Mouse (Mus musculus): ENCODE data around the gene D17H6S53E.

The D17H6S53E gene

DNA sequence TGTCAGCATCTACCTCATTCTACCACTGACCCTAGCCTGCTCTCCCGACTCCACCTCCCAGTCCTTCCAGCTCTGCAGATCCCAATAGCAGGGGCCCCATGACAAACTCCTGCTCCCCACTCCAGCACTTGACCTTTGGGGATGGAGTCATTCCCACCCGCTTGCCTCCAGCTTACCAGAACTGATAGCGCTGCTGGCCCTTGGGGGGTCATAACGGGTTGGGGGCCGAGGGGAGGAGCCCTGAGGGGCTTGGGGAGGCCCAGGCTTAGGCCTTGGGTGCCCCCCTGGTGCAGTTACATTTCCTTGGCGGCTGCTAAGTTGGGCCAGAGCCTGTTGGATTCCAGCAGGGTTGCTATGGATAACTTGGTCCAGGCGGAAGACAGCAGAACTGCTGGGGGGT is 28.4 kb downstream of the D17H6S53E start:
- in situ Hi-C loops (cut with MboI; ENCODE audit: low pct_unique_long_range_greater_than_20kb in 1 of 2, low sequenced_read_pairs in 2 of 2, unreplicated experiment in 1 of 2) = no loop called here

DNA sequence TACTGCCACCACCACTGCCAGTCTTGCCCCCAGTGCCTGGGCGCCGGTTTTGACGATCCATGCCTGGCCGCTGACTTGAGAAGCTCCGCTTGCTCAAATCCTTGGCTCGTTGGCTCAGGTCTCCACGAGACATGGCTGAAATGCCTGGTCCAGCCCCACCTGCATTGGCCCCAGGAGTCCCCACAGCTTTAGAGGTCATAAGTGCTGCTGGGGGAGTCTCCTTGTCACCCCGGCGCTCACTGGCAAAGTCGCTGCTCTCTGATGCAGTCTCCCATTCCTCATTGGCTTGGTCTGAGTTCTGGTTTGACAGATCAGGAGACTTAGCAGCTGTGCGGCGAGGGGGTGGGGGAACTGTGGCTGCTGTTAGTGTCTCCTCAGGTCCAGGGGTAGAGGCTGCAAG is 29.3 kb downstream of the D17H6S53E start:
- in situ Hi-C loops (cut with MboI; ENCODE audit: low pct_unique_long_range_greater_than_20kb in 1 of 2, low sequenced_read_pairs in 2 of 2, unreplicated experiment in 1 of 2) = no loop called here

DNA sequence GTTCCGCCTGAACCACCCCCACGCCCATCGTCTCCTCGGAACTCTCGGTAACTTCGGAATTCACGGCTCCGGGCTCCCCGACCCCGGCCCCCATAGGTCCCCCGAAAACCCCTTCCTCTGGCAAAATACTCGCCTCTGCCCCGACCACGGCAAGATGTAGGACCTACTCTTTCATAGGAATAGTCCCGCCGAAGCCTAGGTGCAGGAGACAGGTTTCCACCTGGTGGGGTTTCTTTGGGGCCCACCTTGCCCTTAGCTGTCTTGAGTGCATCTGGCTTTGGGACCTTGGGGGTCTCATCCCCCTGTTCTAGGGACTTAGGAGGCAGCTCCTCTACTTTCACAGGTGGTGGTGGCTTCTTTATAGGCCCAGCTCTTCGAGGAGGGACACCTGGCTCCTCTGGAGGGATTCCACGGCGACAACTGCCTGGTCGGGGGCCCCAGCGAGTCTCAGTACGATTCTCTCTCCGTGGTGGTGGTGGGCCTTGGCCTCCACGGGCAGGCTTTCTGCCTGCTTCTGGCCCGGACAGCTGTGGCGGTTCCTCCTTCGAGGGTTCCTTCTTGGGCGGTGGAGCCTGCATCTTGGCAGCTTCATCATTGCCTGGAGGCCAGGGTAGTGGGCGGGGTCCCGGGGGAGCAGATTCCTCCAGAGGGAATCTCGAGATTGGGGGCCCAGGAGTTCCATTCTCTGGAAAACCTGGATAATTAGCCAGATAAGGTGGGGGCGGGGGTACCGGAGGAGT is 30.5 kb downstream of the D17H6S53E start:
- in situ Hi-C loops (cut with MboI; ENCODE audit: low pct_unique_long_range_greater_than_20kb in 1 of 2, low sequenced_read_pairs in 2 of 2, unreplicated experiment in 1 of 2) = no loop called here

DNA sequence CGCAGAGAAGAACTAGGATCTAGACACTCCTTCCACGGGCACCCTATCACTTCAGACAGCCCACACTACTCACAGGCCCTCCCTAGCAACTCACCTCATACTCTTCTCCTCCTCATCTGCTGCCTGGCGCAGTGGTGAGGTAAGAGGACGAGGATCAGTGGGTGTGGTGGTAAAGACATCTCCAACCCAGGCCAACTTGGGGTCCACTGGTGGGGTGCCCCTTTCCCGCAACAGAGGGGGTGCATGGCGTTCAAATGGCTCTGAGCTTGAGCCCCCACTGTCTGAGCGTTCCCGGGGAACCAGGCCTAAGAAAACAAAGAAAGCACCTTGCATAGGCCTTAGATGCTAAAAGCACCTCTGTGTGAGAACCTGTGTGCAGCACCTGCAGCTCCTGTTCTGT is 31.1 kb downstream of the D17H6S53E start:
- in situ Hi-C loops (cut with MboI; ENCODE audit: low pct_unique_long_range_greater_than_20kb in 1 of 2, low sequenced_read_pairs in 2 of 2, unreplicated experiment in 1 of 2) = no loop called here

DNA sequence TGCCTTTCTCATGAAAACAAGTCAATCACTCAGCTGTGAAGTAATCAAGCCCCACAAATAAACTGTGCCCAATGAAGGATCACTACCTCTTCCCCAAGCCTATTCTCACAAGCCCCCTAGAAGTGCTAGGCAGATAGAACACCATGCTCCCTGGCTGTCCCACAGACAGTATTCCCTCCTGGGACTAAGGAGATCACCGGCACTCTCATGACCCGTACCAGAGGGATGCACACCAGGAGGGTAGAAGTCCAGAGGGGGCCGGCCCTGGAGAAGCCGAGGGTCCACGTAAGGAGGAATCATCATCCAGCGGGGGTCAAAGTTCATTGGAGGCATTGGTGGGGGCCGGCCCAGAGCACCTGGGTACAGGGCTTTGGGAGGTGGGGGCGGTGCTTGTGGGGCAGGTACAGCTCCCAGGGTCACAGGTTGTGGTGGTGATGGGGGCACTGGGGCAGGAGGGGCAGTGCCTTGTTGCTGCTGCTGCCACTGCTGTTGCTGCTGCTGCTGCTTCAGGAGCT is 31.5 kb downstream of the D17H6S53E start:
- in situ Hi-C loops (cut with MboI; ENCODE audit: low pct_unique_long_range_greater_than_20kb in 1 of 2, low sequenced_read_pairs in 2 of 2, unreplicated experiment in 1 of 2) = no loop called here

DNA sequence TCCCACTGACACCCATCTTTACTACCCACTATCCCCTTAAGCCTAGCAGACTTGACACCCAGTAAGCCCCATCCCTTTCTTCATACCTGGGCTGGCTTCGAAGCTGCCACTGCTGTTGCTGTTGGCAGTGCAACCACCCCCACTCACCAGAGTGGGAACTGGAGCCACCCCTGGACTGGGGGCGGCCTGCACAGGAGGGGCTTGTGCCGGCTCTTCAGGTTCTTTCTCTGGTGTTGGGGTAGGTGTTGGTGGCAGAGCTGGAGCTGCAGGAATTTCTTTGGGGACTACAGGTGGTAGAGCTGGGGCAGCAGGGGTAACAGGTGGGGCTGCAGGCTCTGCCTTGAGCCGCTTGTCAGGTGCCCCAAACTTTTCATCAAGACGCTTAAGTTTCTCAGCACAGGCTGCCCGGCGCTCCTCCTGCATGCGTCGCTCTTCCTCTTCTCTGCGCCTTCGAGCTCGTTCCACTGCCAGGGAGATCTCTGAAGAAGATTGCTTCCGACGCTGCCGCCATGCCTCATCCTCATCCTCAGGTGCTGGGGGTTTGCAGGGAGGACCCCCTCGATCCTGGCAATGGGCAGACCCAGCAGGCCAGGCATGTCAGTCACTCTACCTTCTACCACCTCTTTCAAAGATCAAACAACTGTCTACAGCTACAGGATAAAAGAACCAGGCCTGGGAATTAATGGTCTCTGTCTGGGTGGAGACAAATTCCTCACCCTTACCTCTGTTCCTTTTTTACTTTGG is 32.8 kb downstream of the D17H6S53E start:
- in situ Hi-C loops (cut with MboI; ENCODE audit: low pct_unique_long_range_greater_than_20kb in 1 of 2, low sequenced_read_pairs in 2 of 2, unreplicated experiment in 1 of 2) = no loop called here

DNA sequence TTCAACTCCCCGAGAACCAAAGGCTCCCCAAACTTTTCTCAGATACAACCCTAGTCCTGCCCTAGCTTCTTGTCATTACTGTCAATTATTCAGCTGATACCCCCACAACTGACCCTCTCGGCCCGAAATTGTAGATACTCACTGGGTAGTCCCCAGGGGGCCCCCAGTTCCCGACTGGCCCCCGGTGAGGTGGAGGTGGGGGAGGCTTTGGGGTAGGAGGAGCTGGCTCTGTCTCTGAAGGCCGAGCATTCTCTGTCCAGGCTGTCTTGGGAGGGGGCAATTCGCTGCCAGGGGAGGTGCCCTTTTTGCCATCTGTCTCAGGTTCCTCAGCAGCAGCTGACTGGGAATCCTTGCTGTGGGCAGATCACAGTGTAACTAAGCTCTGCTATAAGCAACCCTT is 33.5 kb downstream of the D17H6S53E start:
- in situ Hi-C loops (cut with MboI; ENCODE audit: low pct_unique_long_range_greater_than_20kb in 1 of 2, low sequenced_read_pairs in 2 of 2, unreplicated experiment in 1 of 2) = no loop called here

DNA sequence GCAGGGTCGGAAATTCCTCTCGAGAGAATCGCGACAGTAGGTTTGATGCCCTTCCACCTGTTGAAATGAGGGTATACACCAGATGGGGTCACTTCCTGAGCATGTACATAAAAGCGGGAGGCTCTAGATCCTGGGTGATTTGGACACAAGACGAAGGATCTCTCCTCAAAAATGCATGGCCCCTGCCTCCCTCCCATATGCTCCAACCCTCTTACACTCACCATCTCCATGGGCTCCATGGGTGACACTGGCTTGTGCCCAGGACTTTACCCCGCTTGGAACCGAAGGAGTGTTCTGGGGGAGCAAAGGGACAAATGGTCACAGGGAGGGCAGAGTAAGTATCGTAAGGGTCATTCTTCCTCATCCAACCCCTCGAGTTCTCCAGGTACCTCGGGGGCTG is 35.2 kb downstream of the D17H6S53E start:
- in situ Hi-C loops (cut with MboI; ENCODE audit: low pct_unique_long_range_greater_than_20kb in 1 of 2, low sequenced_read_pairs in 2 of 2, unreplicated experiment in 1 of 2) = no loop called here

DNA sequence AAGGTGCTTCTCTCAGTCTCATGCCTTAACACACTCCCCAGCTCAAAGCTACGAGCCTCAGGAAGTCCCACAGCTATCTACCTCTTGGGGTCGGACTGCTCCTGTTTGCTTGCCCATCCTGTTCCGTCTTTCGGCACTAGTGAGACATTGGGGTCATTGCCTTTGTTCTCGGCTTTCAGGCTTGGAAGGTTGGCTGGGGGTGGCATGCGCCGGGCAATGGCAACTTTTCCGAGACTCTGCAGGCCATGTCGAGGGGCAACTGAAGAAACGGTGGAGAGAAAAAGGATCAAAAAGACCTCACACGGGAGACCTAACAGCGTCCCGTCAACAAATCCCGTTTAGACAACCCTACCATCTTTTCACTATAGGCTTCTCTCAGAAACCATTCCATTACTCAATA is 35.9 kb downstream of the D17H6S53E start:
- in situ Hi-C loops (cut with MboI; ENCODE audit: low pct_unique_long_range_greater_than_20kb in 1 of 2, low sequenced_read_pairs in 2 of 2, unreplicated experiment in 1 of 2) = no loop called here

DNA sequence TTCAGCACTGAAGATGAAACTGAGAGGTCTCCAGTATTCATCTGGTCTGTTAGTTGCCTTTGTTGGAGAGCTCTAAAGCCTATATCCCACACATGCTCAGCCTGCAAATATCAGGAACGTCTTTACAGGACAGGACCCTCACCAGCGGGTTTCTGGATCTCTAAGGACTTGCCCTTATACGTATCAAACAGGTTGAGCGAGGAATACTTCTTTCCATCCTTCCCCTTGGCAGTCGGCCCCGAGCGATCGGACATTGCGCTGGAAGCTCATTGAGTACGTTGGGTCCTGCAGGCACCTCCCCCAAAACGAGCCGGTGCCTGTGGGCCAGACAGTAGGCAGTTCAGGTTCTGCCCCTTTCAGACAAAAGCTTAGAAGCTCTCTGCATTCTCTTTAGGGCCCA is 36.6 kb downstream of the D17H6S53E start:
- in situ Hi-C loops (cut with MboI; ENCODE audit: low pct_unique_long_range_greater_than_20kb in 1 of 2, low sequenced_read_pairs in 2 of 2, unreplicated experiment in 1 of 2) = no loop called here

DNA sequence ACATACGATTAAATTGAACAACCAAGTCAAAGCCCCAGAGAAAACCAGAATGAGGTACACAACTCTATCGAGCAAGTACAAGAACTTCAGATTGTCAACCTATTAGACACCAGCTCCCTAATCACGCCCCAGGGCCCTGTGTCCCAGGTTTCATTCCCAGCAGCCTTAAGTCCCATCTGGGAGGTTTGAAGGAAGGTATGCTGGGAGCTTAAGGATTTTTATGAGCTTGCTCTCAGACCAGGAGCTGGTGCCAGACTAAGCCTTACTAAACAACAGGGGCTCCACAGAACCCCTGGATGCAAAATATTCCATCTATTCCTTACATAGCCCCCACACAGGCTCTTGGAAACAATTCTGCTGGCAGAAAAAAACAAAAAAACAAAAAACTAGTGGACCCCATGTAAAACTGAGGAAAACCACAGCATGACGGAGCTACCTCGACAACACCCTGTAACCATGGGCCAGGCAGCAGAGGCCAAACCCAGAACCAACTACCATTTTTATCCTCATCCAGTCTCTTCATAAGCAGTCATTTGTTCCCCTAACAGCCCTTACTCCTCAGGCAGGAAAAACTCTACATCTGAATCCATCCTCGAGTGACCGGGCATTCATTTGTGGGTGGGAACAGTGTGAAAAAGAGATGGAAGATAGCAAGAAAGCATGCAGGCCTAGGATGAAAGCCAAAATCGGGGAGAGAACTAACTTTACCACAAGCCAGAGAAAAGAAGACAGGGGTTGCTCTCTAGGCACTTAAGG is 37.3 kb downstream of the D17H6S53E start:
- in situ Hi-C loops (cut with MboI; ENCODE audit: low pct_unique_long_range_greater_than_20kb in 1 of 2, low sequenced_read_pairs in 2 of 2, unreplicated experiment in 1 of 2) = no loop called here

DNA sequence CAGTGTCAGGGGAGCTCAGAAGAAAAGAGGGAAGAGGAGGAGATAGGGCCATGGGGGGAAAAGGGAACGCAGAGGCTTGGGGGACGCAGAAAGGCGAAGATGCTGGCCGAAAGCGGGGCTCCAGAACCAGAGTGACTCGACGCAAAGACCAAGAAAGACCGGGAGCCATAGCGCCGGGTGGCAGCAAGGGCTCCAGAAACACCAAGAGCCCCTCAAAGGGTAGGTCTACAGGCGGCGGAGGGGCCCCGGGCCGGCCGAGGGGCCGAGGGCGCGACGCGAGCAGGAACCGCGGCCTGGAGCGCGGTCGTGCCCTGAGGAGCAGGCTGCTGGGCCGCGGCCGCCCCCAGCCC is 38.0 kb downstream of the D17H6S53E start:
- in situ Hi-C loops (cut with MboI; ENCODE audit: low pct_unique_long_range_greater_than_20kb in 1 of 2, low sequenced_read_pairs in 2 of 2, unreplicated experiment in 1 of 2) = no loop called here

DNA sequence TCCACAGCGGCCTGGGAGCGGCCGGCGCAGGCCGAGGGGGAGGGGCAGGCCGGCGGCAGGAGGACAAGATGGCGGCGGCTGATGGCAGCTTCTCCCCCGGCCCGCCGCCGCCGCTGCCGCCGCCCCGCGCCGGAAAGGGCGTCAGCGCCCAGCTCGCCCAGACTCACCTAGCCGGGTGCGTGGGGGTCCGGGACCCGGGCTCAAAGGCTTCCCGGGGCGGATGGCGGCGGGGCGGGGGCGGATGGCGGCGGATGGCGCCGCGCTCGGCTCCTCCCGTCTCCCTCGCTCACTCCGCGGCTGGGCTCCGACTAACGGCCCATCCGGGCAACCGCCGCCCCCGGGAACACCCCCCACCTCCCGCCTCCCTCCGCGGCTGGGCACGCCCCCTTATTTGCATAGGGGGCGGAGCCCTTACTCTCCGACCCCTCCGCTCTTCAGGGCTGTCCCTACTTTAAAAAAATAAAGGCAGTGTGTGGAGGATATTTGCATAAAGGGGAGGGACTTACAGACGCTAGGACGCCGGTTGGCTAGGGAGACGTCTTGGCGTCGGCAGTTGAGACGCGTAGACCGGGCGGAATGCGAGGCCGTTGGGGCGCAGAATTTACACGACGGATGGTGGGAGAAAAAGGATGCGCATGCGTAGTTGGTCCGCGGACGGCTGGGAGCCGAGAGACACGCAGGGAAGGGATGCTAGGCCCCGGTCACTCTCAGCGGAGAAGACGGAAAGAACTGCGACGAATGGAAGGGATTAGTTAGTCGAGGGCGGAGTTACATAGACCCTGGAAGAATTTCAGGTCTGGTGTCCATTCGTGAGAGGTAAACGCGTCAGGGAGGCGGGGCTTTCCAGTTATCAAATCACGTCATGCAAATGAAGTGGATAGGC is 38.6 kb downstream of the D17H6S53E start, which contains the start of gene Prrc2a:
Gene Prrc2a (minus strand): TSS at position 330 of the 883 bp plus-strand sequence.
- in situ Hi-C loops (cut with MboI; ENCODE audit: low pct_unique_long_range_greater_than_20kb in 1 of 2, low sequenced_read_pairs in 2 of 2, unreplicated experiment in 1 of 2) = loop anchor here in 1 of 2 experiments (5.0 kb wide), 1 partner anchor 67 kb away; the partner anchor contains the start of gene Atp6v1g2

DNA sequence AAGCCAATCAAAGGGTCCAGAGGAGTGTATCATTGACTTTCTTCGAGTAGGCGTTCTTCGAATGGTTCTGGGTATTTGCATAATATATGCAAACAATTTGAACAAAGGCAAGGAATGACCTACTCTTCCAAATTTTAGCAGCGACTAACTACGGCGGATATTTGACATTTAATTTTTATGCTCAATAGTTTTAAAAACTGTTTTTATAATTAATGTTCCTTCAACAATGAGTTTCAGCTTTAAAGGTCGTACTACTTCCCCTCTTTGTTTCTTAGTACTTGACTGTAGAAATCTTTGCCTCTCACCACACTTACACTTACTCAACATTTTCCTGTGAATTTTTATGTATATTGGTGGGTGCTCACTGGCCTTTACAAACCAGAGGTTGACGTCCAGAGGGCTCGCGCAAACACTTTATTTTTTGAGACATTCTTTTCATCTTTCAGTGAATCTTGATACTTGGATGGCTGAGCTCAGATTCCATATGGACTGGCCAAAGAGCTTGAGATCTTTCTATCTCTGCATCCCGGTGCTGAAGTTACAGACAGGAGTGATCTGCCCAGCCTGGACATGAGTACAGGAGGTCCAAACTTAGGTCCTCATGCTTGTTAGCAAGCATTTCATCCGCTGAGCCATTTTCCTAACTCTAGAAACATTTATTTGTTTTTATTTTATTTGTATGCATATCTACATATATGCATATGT is 39.4 kb downstream of the D17H6S53E start:
- in situ Hi-C loops (cut with MboI; ENCODE audit: low pct_unique_long_range_greater_than_20kb in 1 of 2, low sequenced_read_pairs in 2 of 2, unreplicated experiment in 1 of 2) = loop anchor here in 1 of 2 experiments (5.0 kb wide), 1 partner anchor 67 kb away; the partner anchor contains the start of gene Atp6v1g2

DNA sequence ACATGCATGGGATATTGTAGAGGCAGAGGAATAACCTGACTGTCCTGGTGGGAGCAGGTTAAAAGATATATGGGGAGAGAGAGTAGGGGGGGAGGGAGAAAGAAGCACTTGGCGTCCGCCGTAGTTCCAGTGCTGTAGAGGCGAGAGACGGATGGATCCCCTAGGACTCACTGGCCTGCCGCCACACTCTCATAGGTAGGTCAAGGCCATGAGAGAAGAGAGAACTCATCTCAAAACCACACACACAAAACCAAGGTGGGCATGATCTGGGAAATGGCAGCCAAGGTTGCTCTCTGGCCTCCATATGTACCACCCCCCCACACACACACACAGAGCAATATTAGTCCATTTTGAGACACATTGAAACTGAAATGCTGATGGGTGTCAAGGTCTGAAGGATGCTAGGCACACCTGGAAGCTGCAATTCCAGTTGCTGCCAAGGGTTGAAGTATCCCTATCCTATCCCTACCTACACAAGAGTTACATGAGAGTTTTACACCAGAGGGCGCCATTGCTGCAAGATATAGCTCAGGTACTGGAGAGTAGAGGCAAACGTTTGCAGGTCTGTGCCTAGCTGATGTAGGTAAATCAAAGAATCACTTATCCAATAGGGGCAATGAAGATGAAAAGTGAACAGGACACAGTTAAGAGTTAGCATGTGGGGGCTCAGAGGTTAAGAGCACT is 40.3 kb downstream of the D17H6S53E start:
- in situ Hi-C loops (cut with MboI; ENCODE audit: low pct_unique_long_range_greater_than_20kb in 1 of 2, low sequenced_read_pairs in 2 of 2, unreplicated experiment in 1 of 2) = loop anchor here in 1 of 2 experiments (5.0 kb wide), 1 partner anchor 66 kb away; the partner anchor contains the start of gene Atp6v1g2

DNA sequence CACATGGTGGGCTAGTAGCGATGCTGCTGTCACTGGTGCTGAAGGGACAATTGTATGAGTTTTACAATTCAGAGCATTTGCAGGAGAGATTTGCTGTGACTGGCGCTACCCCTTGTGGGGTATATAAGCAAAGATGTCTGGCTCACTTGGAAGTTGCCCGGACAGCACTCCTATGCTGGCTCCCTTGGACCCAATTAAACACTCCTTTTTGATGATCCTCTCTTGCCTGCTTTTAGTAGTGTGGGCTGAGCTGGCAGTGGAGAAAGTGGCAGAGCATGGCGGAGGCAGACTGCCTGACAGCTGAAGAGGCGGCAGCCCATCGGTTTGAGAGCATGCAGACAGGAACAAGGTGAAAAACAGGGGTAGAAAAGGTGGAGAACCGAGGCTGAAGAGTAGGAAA is 41.6 kb downstream of the D17H6S53E start:
- in situ Hi-C loops (cut with MboI; ENCODE audit: low pct_unique_long_range_greater_than_20kb in 1 of 2, low sequenced_read_pairs in 2 of 2, unreplicated experiment in 1 of 2) = loop anchor here in 1 of 2 experiments (5.0 kb wide), 1 partner anchor 65 kb away; the partner anchor contains the start of gene Atp6v1g2

All from mouse embryonic stem cell (cell line).